Mouse (Mus musculus) lung, embryonic 15.5 days (tissue): Measurements from ENCODE around the gene Sec14l5. TPM values are rescaled to one million over a fixed set of nuclear protein-coding genes. Genes with fewer than 3 reads are reported as not detected.

Source experiments
- ATAC-seq: fragments of 200-750 bp; cut with Nextera tagmentation; 2 replicates; pipeline ENCODE4 v1.8.0; 2017; ENCODE audit warnings: moderate number of reproducible peaks, borderline replicate concordance; ENCODE audit not compliant: low FRiP score, low TSS enrichment; ENCODE audit errors: extremely low read depth
- H3K27ac ChIP-seq: fragments of 300-500 bp; sonication (generic); 2 replicates; pipeline ENCODE4 v1.5.1; 2015; ENCODE audit warnings: moderate library complexity, mild to moderate bottlenecking, inconsistent platforms
- H3K27me3 ChIP-seq: fragments of 300-500 bp; sonication (generic); 2 replicates; pipeline ENCODE4 v1.6.1; 2015; ENCODE audit warnings: inconsistent platforms
- H3K36me3 ChIP-seq: fragments of 300-500 bp; sonication (generic); 2 replicates; pipeline ENCODE4 v1.6.1; 2015; ENCODE audit warnings: inconsistent platforms
- H3K4me1 ChIP-seq: fragments of 300-500 bp; sonication (generic); 2 replicates; pipeline ENCODE4 v1.6.1; 2015; ENCODE audit warnings: inconsistent platforms
- H3K4me2 ChIP-seq: fragments of 300-500 bp; sonication (generic); 2 replicates; pipeline ENCODE4 v1.6.1; 2015; ENCODE audit warnings: inconsistent platforms, mild to moderate bottlenecking, moderate library complexity
- H3K4me3 ChIP-seq: fragments of 300-500 bp; sonication (generic); 2 replicates; pipeline ENCODE4 v1.5.1; 2015; ENCODE audit warnings: mild to moderate bottlenecking, inconsistent platforms
- H3K9ac ChIP-seq: fragments of 300-500 bp; sonication (generic); 2 replicates; pipeline ENCODE4 v1.6.1; 2015; ENCODE audit warnings: inconsistent platforms
- H3K9me3 ChIP-seq: fragments of 300-500 bp; sonication (generic); 2 replicates; pipeline ENCODE4 v1.6.1; 2016; ENCODE audit warnings: inconsistent platforms
- WGBS: fragments of 180-500 bp; shearing (Covaris S2); methylation state at CpG from one replicate; pipeline ENCODE4 v1.1.7; 2015; 5-methylcytosine and 5-hydroxymethylcytosine counted together
- polyA plus RNA-seq: library from polyadenylated mRNA; unstranded; fragments of >200 nt; fragmentation: Nextera tagmentation; extraction: Ambion mirVana; gene quantifications from 2 replicates; pipeline ENCODE4 v1.2.1, GENCODE M21; 2015

The Sec14l5 gene
- polyA plus RNA-seq, result 0.65 and 0.78 TPM in 2 replicates

DNA sequence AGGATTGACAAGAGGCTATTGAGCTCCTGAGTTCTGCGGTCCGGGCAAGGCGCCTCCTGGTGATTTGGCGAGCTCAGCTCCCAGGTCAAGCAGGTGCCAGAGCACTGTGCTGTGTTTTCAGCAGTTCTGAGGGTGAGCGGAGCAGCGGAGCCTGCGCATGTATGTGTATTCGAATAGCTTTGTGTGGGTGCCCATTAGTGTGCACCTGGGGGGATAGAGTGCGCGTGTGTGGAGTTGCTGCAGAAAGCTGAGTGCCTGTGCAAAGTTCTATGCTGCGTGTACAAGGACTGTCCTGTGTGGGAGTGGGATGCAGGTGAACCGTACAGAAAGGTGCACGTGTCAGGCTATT, at the start of gene Sec14l5:
TSS of gene Sec14l5 (plus strand) at position 73 of the 349 bp plus-strand sequence.
- no peak within 1 kb of the TSS for H3K9ac ChIP-seq

DNA sequence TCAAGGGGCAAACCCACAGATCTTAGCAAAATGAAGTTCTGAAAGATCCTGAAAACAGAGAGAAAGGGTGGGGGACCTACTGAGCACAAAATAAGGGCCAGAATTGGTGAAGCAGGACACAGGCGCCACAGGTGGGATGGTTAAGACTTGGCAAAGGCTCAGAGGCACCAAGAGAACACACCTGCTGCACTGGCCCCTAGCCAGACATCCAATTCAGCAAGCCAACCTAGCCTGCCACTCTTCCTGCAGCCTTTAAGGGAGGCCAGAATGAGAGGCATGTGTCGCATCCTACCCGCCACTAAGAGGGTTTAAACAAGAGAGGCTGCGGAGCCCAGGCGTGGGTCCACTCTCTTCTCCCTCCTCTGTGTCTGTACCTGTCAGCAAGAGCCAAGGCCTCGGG, 45.9 kb upstream of the Sec14l5 start:
- Histone ChIP-seq H3K4me2 (no peak overlapping the region), H3K27ac (no peak overlapping the region), H3K9me3 (no peaks in the 10 kb centered on the region), H3K27me3 (no peaks in the 10 kb centered on the region), H3K9ac (no peak overlapping the region), H3K4me3 (no peak overlapping the region), H3K4me1 (no peaks in the 10 kb centered on the region), H3K36me3 (no peaks in the 10 kb centered on the region)
- WGBS, result 78% methylated on average over 6 of the region's 6 CpGs
- ATAC-seq, result no peak

More for the DNA sequence above, at the start of gene Sec14l5:
- ATAC-seq, result no peak
- Histone ChIP-seq H3K36me3 (no peaks in the 10 kb centered on the region), H3K27me3 (peaks cover 14% of the 10 kb centered on the region), H3K4me2 (peak within 1 kb of the TSS; percentile 66), H3K27ac (no peak within 1 kb of the TSS), H3K9me3 (no peaks in the 10 kb centered on the region), H3K4me1 (peaks cover 12% of the 10 kb centered on the region), H3K4me3 (peak within 1 kb of the TSS; percentile 34)
- 15% methylated on average over 13 of the region's 13 CpGs for WGBS

DNA sequence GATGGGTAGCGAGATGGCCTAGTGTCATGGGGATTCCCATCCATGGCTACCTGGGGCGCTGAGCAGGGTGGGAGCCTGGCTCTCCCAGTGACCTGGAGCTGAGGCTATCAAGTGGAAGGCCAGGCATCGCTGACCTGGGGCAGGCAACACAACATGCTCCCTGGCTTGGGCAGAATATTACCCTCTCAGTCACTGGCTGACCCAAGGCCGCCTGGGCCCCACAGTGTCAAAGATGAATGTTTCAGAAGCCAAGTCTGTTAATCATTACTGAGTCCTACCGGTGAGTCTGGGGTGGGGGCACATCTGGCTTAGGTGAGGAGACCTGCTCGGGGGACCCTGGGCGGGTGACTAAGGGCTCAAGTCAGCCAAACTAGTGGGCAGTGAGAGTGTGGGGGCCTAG, 37.0 kb upstream of the Sec14l5 start:
- no peak for ATAC-seq
- Histone ChIP-seq H3K9ac (no peak overlapping the region), H3K27me3 (no peaks in the 10 kb centered on the region), H3K27ac (no peak overlapping the region), H3K4me3 (no peak overlapping the region), H3K9me3 (no peaks in the 10 kb centered on the region), H3K4me1 (peaks cover 11% of the 10 kb centered on the region; the same call in 1 of the 2 replicates), H3K36me3 (no peaks in the 10 kb centered on the region), H3K4me2 (no peak overlapping the region)
- 46% methylated on average over 7 of the region's 7 CpGs for WGBS

DNA sequence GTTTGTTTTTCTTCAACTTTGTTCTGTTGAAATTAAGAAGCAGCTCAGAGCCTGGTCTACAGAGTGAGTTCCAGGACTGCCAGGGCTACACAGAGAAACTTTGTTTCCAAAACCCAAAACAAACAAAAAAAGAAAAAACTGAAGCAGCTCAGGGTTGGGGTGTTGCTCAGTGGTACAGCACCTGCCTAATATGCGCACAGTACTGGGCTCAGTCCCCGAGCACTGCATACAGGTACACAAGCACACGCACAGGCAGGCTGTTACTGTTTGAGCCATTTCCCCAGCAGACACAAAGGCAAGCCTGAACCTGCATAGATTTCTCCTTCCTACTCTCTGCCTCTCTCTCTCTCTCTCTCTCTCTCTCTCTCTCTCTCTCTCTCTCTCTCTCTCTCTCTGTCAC, 35.9 kb upstream of the Sec14l5 start:
- no peak for ATAC-seq
- 79% methylated on average over 3 of the region's 3 CpGs for WGBS
- Histone ChIP-seq H3K36me3 (no peaks in the 10 kb centered on the region), H3K27me3 (no peaks in the 10 kb centered on the region), H3K4me1 (peaks cover 11% of the 10 kb centered on the region; the same call in 1 of the 2 replicates), H3K4me2 (no peak overlapping the region), H3K9me3 (no peaks in the 10 kb centered on the region), H3K9ac (no peak overlapping the region), H3K4me3 (no peak overlapping the region), H3K27ac (no peak overlapping the region)

DNA sequence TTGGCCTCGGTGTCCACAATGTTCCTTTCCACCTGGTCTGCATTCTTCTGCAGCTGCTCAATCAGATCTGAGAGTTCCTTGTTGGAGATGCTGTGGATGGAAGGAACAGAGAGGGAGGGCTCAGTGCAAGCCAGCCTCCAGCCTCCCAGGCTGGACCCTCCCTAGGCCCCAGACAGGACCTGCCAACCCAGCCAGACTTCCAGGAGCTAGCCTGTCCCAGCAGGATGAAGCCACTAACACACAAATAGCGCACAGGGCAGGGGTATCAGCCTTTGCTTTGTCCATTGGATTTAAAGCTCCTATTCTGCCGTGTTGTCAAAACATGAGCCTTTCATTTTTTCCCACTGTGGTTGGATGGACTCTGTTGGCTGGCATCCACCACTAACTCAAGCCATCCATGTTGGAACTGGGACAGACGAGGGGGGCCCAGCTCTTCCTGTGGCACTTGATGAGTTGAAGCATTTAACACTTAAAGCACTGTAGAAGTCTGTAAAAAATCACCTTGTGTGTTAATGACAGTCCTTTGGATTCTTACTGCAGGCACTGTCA, 33.8 kb upstream of the Sec14l5 start:
- Histone ChIP-seq H3K9me3 (no peaks in the 10 kb centered on the region), H3K9ac (no peak overlapping the region), H3K36me3 (no peaks in the 10 kb centered on the region), H3K27ac (no peak overlapping the region), H3K4me2 (no peak overlapping the region), H3K4me1 (peaks cover 11% of the 10 kb centered on the region; the same call in 1 of the 2 replicates), H3K27me3 (no peaks in the 10 kb centered on the region), H3K4me3 (no peak overlapping the region)
- 45% methylated on average over 4 of the region's 4 CpGs for WGBS
- no peak for ATAC-seq

DNA sequence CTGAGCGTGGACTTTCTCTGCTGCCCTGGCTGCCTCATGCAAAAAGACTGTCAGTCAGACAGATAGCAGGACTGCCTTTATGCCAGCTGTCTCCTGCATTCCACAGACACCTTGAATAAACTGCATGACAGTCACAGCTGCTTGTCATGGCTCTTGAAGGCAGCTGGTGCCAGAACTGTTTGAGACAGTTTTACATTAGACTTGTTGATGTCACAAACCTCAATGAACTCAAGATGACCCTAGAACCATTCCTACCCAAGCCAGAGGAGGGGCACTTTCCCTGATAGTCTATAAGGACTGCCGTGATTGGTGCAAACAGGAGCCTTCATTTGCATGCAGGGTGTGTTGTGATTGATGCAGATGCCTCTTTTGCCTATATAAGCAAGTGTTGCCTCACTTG, 33.3 kb upstream of the Sec14l5 start:
- no peak overlapping the region for H3K4me3 ChIP-seq
- H3K9ac ChIP-seq, result no peak overlapping the region
- H3K9me3 ChIP-seq, result no peaks in the 10 kb centered on the region
- H3K27ac ChIP-seq, result no peak overlapping the region
- no peak for ATAC-seq
- H3K36me3 ChIP-seq, result no peaks in the 10 kb centered on the region
- H3K4me2 ChIP-seq, result no peak overlapping the region
- peaks cover 11% of the 10 kb centered on the region; the same call in 1 of the 2 replicates for H3K4me1 ChIP-seq
- H3K27me3 ChIP-seq, result no peaks in the 10 kb centered on the region
- WGBS, result 48% methylated on average over 2 of the region's 2 CpGs

DNA sequence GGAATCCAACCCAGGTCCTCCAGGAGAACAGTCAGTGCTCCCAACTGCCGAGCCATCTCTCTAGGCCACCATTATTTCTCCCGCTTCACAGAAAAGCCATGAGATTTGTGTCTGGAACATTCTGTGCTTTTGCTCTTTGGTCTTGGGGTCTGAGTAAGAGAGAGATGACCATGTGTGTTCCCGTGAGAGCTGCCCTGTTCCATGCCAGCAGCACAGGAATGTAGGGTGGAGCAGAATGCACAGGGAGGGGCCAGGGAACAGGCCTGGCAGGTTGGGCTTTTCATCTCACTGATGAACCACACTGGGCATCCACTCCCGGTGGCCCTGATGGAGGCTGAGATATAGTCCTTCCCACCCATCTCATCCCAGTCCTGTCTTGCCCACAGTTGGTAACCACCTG, 27.5 kb upstream of the Sec14l5 start:
- Histone ChIP-seq H3K27me3 (peaks cover 10% of the 10 kb centered on the region; the same call in 1 of the 2 replicates), H3K4me3 (no peak overlapping the region), H3K4me1 (no peaks in the 10 kb centered on the region), H3K9ac (no peak overlapping the region), H3K36me3 (no peaks in the 10 kb centered on the region), H3K9me3 (no peaks in the 10 kb centered on the region), H3K27ac (no peak overlapping the region), H3K4me2 (no peak overlapping the region)
- WGBS, result 63% methylated on average over 4 of the region's 4 CpGs
- peak; percentile 43; the same call in 1 of the 2 replicates for ATAC-seq

DNA sequence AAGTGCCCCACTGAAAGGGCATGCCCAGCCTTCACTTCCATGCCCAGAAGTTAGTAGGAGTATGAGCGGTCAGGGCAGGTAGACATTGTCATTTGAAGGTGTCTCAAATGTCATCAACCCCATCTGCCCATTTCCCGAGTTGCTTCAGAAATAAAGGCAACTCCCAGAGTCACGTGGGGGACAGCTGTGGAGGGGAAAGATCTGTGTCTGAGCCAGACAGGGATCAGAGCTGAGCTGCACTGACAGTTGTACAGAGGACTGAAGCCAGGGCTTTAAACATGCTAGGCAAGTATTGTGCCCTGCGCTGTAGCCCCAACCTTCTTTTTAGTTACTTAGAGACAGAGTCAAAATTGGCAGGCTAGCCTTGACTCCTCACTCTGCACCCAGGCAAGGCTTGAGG, 27.1 kb upstream of the Sec14l5 start:
- no peaks in the 10 kb centered on the region for H3K9me3 ChIP-seq
- WGBS, result 75% methylated on average over 4 of the region's 4 CpGs
- H3K4me1 ChIP-seq, result no peaks in the 10 kb centered on the region
- H3K27ac ChIP-seq, result no peak overlapping the region
- H3K4me3 ChIP-seq, result no peak overlapping the region
- H3K36me3 ChIP-seq, result no peaks in the 10 kb centered on the region
- no peak overlapping the region for H3K9ac ChIP-seq
- no peak for ATAC-seq
- peaks cover 10% of the 10 kb centered on the region; the same call in 1 of the 2 replicates for H3K27me3 ChIP-seq
- H3K4me2 ChIP-seq, result no peak overlapping the region

DNA sequence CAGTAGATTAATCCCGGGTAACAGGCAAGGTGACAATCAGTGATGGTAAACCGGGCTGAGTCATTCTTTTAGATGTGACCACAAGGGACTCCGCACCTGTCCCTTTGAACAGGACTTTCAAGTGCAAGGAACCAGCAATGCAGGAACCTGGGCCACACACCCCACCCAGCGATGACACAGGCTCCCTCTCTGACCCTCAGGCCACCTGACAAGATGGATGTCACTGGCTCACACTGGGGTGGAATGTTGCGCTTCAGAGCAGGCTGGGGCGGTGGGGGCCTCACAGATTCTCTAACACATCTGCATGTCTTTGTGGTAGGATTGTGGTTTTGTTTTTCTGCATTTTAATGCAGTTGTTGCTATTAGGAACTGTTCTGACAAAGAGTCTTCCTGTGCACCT, 23.4 kb upstream of the Sec14l5 start:
- H3K4me3 ChIP-seq, result no peak overlapping the region
- peaks cover 10% of the 10 kb centered on the region; the same call in 1 of the 2 replicates for H3K27me3 ChIP-seq
- H3K4me2 ChIP-seq, result no peak overlapping the region
- H3K36me3 ChIP-seq, result no peaks in the 10 kb centered on the region
- no peak for ATAC-seq
- H3K4me1 ChIP-seq, result no peaks in the 10 kb centered on the region
- 57% methylated on average over 6 of the region's 6 CpGs for WGBS
- no peak overlapping the region for H3K27ac ChIP-seq
- no peaks in the 10 kb centered on the region for H3K9me3 ChIP-seq
- no peak overlapping the region for H3K9ac ChIP-seq

DNA sequence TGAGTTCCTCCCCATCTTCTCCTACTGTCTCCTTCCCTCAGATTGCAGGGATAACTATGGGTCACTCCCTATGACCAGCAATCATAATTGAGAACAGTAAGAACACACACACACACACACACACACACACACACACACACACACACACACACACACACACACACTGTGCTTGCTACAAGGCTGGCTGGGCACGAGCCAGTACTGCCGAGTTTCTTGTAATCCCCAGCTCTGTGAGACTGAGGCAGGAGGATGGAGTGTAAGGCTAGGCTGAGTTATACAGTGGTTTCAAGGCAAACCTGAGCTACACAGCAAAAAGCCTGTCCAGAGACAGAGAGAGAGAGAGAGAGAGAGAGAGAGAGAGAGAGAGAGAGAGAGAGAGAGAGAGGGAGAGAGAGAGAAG, 16.7 kb upstream of the Sec14l5 start:
- no peak for ATAC-seq
- Histone ChIP-seq H3K27me3 (peaks cover 48% of the 10 kb centered on the region), H3K36me3 (no peaks in the 10 kb centered on the region), H3K4me1 (peaks cover 41% of the 10 kb centered on the region), H3K4me3 (no peak overlapping the region), H3K9me3 (no peaks in the 10 kb centered on the region), H3K4me2 (peak overlapping the region; percentile 62; the same call in 1 of the 2 replicates), H3K27ac (no peak overlapping the region), H3K9ac (no peak overlapping the region)
- 50% methylated on average over 2 of the region's 2 CpGs for WGBS

DNA sequence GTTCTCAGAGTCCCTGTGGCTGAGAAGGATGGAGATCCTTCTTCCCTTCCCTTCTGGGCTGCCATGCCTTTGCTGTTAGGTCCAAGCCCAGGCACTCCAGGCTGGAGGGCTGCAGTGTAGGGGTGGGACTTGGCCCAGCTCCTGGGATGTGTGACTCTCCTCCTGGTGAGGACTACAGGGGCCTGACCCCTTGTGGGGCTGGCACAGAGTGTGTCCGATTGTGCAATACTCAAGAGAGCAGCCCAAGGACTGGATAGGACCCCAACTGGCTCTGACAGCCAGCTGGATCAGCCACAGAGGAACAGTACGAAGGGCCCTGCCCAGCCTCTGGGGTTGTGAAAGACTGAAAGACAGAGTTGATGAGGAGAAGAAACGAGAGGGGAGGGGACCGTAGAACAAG, 16.1 kb upstream of the Sec14l5 start:
- Histone ChIP-seq H3K27ac (peak overlapping the region; percentile 31), H3K9ac (no peak overlapping the region), H3K4me1 (peaks cover 46% of the 10 kb centered on the region), H3K27me3 (peaks cover 48% of the 10 kb centered on the region), H3K36me3 (no peaks in the 10 kb centered on the region), H3K4me3 (peak overlapping the region; percentile 52), H3K9me3 (no peaks in the 10 kb centered on the region), H3K4me2 (peak overlapping the region; percentile 62)
- 9% methylated on average over 4 of the region's 4 CpGs for WGBS
- ATAC-seq, result peak; percentile 90

DNA sequence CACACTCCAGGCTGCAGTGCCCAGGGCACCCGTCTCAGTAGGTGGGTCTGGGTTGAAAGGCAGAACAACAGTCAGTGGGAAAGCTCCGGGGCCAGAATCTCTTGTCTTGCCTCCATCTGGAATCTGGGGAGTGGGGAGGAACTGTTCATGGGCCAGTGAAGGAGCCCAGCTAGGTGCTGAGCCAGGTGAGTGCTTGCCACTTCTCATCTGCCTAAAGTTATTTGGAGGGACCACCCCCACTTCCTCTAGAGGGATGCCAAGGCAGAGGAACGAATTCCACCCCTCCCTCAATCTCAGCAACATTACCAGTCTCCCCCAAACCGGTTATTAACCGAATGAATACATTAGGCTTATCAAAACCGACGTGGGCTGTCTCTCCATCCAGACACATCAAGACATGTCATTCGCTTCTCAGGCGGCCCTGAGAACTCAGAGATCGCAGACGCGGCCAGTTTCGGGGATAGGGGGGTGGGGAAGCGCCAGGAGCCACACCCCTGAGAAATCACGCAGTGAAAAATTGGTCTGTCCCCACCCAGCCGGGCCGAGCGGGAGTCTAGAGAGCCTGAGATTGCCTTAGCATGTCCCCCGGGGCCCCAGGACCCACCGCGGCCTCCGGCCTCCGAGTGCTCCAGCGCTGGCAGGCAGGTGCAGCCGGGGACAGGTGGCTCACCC, 15.5 kb upstream of the Sec14l5 start:
- peak overlapping the region; percentile 31 for H3K27ac ChIP-seq
- no peaks in the 10 kb centered on the region for H3K9me3 ChIP-seq
- peak overlapping the region; percentile 62 for H3K4me2 ChIP-seq
- H3K4me1 ChIP-seq, result peaks cover 52% of the 10 kb centered on the region
- H3K9ac ChIP-seq, result peak overlapping the region; percentile 51
- peaks cover 48% of the 10 kb centered on the region for H3K27me3 ChIP-seq
- 3% methylated on average over 25 of the region's 25 CpGs for WGBS
- H3K4me3 ChIP-seq, result peak overlapping the region; percentile 52
- no peak for ATAC-seq
- H3K36me3 ChIP-seq, result no peaks in the 10 kb centered on the region
